Mouse (Mus musculus) liver, embryonic 15.5 days (tissue): ENCODE results near the gene Sim2. TPM values are rescaled to one million over a fixed set of nuclear protein-coding genes. Genes with fewer than 3 reads are reported as not detected.

Source experiments
- ATAC-seq: fragments of 200-750 bp; cut with Nextera tagmentation; 2 replicates; pipeline ENCODE4 v1.8.0; 2017; ENCODE audit warnings: moderate number of reproducible peaks, mild to moderate bottlenecking, moderate library complexity; ENCODE audit not compliant: insufficient read depth
- H3K27ac ChIP-seq: fragments of 300-500 bp; sonication (generic); replicated peaks from 2 replicates; pipeline ENCODE4 v1.5.1; 2015; ENCODE audit warnings: mild to moderate bottlenecking, inconsistent platforms
- H3K27me3 ChIP-seq: fragments of 300-500 bp; sonication (generic); 2 replicates; pipeline ENCODE4 v1.6.1; 2015; ENCODE audit warnings: mild to moderate bottlenecking, inconsistent platforms
- H3K36me3 ChIP-seq: fragments of 300-500 bp; sonication (generic); replicated peaks from 2 replicates; pipeline ENCODE4 v1.6.1; 2015; ENCODE audit warnings: moderate library complexity, mild to moderate bottlenecking, inconsistent platforms
- H3K4me1 ChIP-seq: fragments of 300-500 bp; sonication (generic); replicated peaks from 2 replicates; pipeline ENCODE4 v1.6.1; 2015; ENCODE audit warnings: inconsistent platforms
- H3K4me2 ChIP-seq: fragments of 300-500 bp; sonication (generic); 2 replicates; pipeline ENCODE4 v1.6.1; 2015; ENCODE audit warnings: moderate library complexity, mild to moderate bottlenecking, inconsistent platforms
- H3K4me3 ChIP-seq: fragments of 300-500 bp; sonication (generic); replicated peaks from 2 replicates; pipeline ENCODE4 v1.5.1; 2015; ENCODE audit warnings: mild to moderate bottlenecking, inconsistent platforms
- H3K9ac ChIP-seq: fragments of 300-500 bp; sonication (generic); 2 replicates; pipeline ENCODE4 v1.6.1; 2015; ENCODE audit warnings: moderate library complexity, mild to moderate bottlenecking, inconsistent platforms
- H3K9me3 ChIP-seq: fragments of 300-500 bp; sonication (generic); replicated peaks from 2 replicates; pipeline ENCODE4 v1.6.1; 2016; ENCODE audit warnings: inconsistent platforms
- WGBS: fragments of 180-500 bp; shearing (Covaris S2); methylation state at CpG from one replicate; pipeline ENCODE4 v1.1.7; 2015; ENCODE audit warnings: mixed read lengths; ENCODE audit not compliant: insufficient replicate concordance; 5-methylcytosine and 5-hydroxymethylcytosine counted together
- polyA plus RNA-seq: library from polyadenylated mRNA; unstranded; fragments of >200 nt; fragmentation: Nextera tagmentation; extraction: Ambion mirVana; gene quantifications from 2 replicates; pipeline ENCODE4 v1.2.1, GENCODE M21; 2015

Gene Sim2
- polyA plus RNA-seq, 1 experiment from 2014 or later, result not detected

GRCm38 (mm10) chr16:94114693-94115092, 30.0 kb downstream of the Sim2 start:
- no peak overlapping the region for H3K27ac ChIP-seq
- H3K36me3 ChIP-seq, result no peaks in the 10 kb centered on the region
- ATAC-seq, result no peak
- no peak overlapping the region for H3K4me2 ChIP-seq
- no peak overlapping the region for H3K9ac ChIP-seq
- H3K4me3 ChIP-seq, result no peak overlapping the region
- no peaks in the 10 kb centered on the region for H3K4me1 ChIP-seq
- 57% methylated on average over 9 of the region's 9 CpGs for WGBS
- peaks cover 28% of the 10 kb centered on the region for H3K27me3 ChIP-seq
- H3K9me3 ChIP-seq, result no peaks in the 10 kb centered on the region

- no peak for ATAC-seq
- no peaks in the 10 kb centered on the region for H3K9me3 ChIP-seq
- 48% methylated on average over 6 of the region's 6 CpGs for WGBS
- H3K4me3 ChIP-seq, result no peak overlapping the region
- no peak overlapping the region for H3K9ac ChIP-seq
- H3K36me3 ChIP-seq, result no peaks in the 10 kb centered on the region
- H3K27ac ChIP-seq, result no peak overlapping the region
- H3K27me3 ChIP-seq, result peaks cover 43% of the 10 kb centered on the region
- no peaks in the 10 kb centered on the region for H3K4me1 ChIP-seq
- H3K4me2 ChIP-seq, result no peak overlapping the region
These were observed 32.6 kb downstream of the Sim2 start for GRCm38 (mm10) chr16:94117333-94117732.

GRCm38 (mm10) chr16:94118394-94118793, 33.7 kb downstream of the Sim2 start:
- H3K4me3 ChIP-seq, result no peak overlapping the region
- H3K36me3 ChIP-seq, result no peaks in the 10 kb centered on the region
- no peak for ATAC-seq
- H3K9me3 ChIP-seq, result no peaks in the 10 kb centered on the region
- H3K27ac ChIP-seq, result no peak overlapping the region
- peaks cover 46% of the 10 kb centered on the region for H3K27me3 ChIP-seq
- H3K9ac ChIP-seq, result no peak overlapping the region
- no peak overlapping the region for H3K4me2 ChIP-seq
- no peaks in the 10 kb centered on the region for H3K4me1 ChIP-seq
- 76% methylated on average over 1 of the region's 1 CpGs for WGBS

GRCm38 (mm10) chr16:94122347-94122746, 37.6 kb downstream of the Sim2 start:
- Histone ChIP-seq H3K27me3 (peaks cover 75% of the 10 kb centered on the region), H3K27ac (no peak overlapping the region), H3K4me3 (no peak overlapping the region), H3K9ac (no peak overlapping the region), H3K4me2 (no peak overlapping the region), H3K4me1 (no peaks in the 10 kb centered on the region), H3K9me3 (no peaks in the 10 kb centered on the region), H3K36me3 (no peaks in the 10 kb centered on the region)
- WGBS, result 16% methylated on average over 3 of the region's 3 CpGs
- ATAC-seq, result no peak

GRCm38 (mm10) chr16:94123247-94123646, 38.5 kb downstream of the Sim2 start:
- ATAC-seq, result no peak
- 64% methylated on average over 11 of the region's 11 CpGs for WGBS
- Histone ChIP-seq H3K4me3 (no peak overlapping the region), H3K27me3 (peaks cover 76% of the 10 kb centered on the region), H3K27ac (no peak overlapping the region), H3K9me3 (no peaks in the 10 kb centered on the region), H3K9ac (no peak overlapping the region), H3K4me1 (no peaks in the 10 kb centered on the region), H3K36me3 (no peaks in the 10 kb centered on the region), H3K4me2 (no peak overlapping the region)

- H3K4me1 ChIP-seq, result no peaks in the 10 kb centered on the region
- 2% methylated on average over 81 of the region's 83 CpGs for WGBS
- H3K9me3 ChIP-seq, result no peaks in the 10 kb centered on the region
- no peaks in the 10 kb centered on the region for H3K36me3 ChIP-seq
- no peak overlapping the region; the same call in 1 of the 2 replicates for H3K4me3 ChIP-seq
- peak overlapping the region; percentile 44 for H3K4me2 ChIP-seq
- no peak for ATAC-seq
- H3K27ac ChIP-seq, result no peak overlapping the region
- H3K9ac ChIP-seq, result no peak overlapping the region
- H3K27me3 ChIP-seq, result peaks cover 73% of the 10 kb centered on the region
These were observed 40.6 kb downstream of the Sim2 start for GRCm38 (mm10) chr16:94125172-94125981.

- Histone ChIP-seq H3K9me3 (no peaks in the 10 kb centered on the region), H3K27ac (no peak overlapping the region), H3K36me3 (no peaks in the 10 kb centered on the region), H3K4me3 (no peak overlapping the region), H3K9ac (no peak overlapping the region), H3K4me2 (no peak overlapping the region), H3K4me1 (no peaks in the 10 kb centered on the region), H3K27me3 (peaks cover 68% of the 10 kb centered on the region)
- ATAC-seq, result no peak
- 39% methylated on average over 9 of the region's 9 CpGs for WGBS
These were observed 41.5 kb downstream of the Sim2 start for GRCm38 (mm10) chr16:94126200-94126599.

- Histone ChIP-seq H3K4me1 (no peaks in the 10 kb centered on the region), H3K27ac (no peak overlapping the region), H3K9me3 (no peaks in the 10 kb centered on the region), H3K4me2 (no peak overlapping the region), H3K27me3 (peaks cover 47% of the 10 kb centered on the region), H3K36me3 (no peaks in the 10 kb centered on the region), H3K9ac (no peak overlapping the region), H3K4me3 (no peak overlapping the region)
- no peak for ATAC-seq
- 62% methylated on average over 2 of the region's 2 CpGs for WGBS
These were observed 43.6 kb downstream of the Sim2 start for GRCm38 (mm10) chr16:94128236-94128835.

- no peaks in the 10 kb centered on the region for H3K4me1 ChIP-seq
- no peak for ATAC-seq
- H3K9me3 ChIP-seq, result no peaks in the 10 kb centered on the region
- no peak overlapping the region for H3K4me2 ChIP-seq
- no peak overlapping the region for H3K4me3 ChIP-seq
- no peak overlapping the region for H3K27ac ChIP-seq
- H3K9ac ChIP-seq, result no peak overlapping the region
- 67% methylated on average over 10 of the region's 10 CpGs for WGBS
- H3K27me3 ChIP-seq, result no peaks in the 10 kb centered on the region
- no peaks in the 10 kb centered on the region for H3K36me3 ChIP-seq
These were observed 49.5 kb downstream of the Sim2 start for GRCm38 (mm10) chr16:94134218-94134617.

- ATAC-seq, result no peak
- 61% methylated on average over 10 of the region's 10 CpGs for whole genome bisulfite sequencing
- Histone ChIP-seq H3K9me3 (no peaks in the 10 kb centered on the region), H3K4me2 (no peak overlapping the region), H3K4me3 (no peak overlapping the region), H3K4me1 (no peaks in the 10 kb centered on the region), H3K27ac (no peak overlapping the region), H3K27me3 (peaks cover 23% of the 10 kb centered on the region), H3K36me3 (no peaks in the 10 kb centered on the region), H3K9ac (no peak overlapping the region)
These were observed 56.0 kb downstream of the Sim2 start for GRCm38 (mm10) chr16:94140746-94141145.

GRCm38 (mm10) chr16:94143325-94143724, 58.6 kb downstream of the Sim2 start:
- H3K4me1 ChIP-seq, result peaks cover 5% of the 10 kb centered on the region
- H3K27ac ChIP-seq, result no peak overlapping the region
- H3K4me3 ChIP-seq, result no peak overlapping the region
- H3K4me2 ChIP-seq, result no peak overlapping the region
- H3K9ac ChIP-seq, result no peak overlapping the region
- H3K36me3 ChIP-seq, result no peaks in the 10 kb centered on the region
- no peak for ATAC-seq
- H3K9me3 ChIP-seq, result no peaks in the 10 kb centered on the region
- peaks cover 23% of the 10 kb centered on the region for H3K27me3 ChIP-seq
- 34% methylated on average over 10 of the region's 10 CpGs for WGBS
